Mouse (Mus musculus) limb, embryonic 14.5 days (tissue): Measurements from ENCODE around the gene Gabbr1. TPM values are rescaled to one million over a fixed set of nuclear protein-coding genes. Genes with fewer than 3 reads are reported as not detected.

Source experiments
- ATAC-seq: fragments of 200-750 bp; cut with Nextera tagmentation; 2 replicates; pipeline ENCODE4 v1.8.0; 2017; ENCODE audit warnings: low read depth, moderate number of reproducible peaks, moderate TSS enrichment; ENCODE audit not compliant: low FRiP score
- DNase-seq: peaks from one replicate; pipeline ENCODE4 v3.0.0-alpha.2; 2015; ENCODE audit warnings: low spot score
- H3K27ac ChIP-seq: fragments of 300-500 bp; sonication (generic); replicated peaks from 2 replicates; pipeline ENCODE4 v1.5.1; 2014; ENCODE audit warnings: low read depth, mild to moderate bottlenecking, low read length, moderate library complexity, mixed read lengths
- H3K27me3 ChIP-seq: fragments of 300-500 bp; sonication (generic); 2 replicates; pipeline ENCODE4 v1.6.1; 2014; ENCODE audit warnings: low read length, mixed read lengths; ENCODE audit not compliant: control insufficient read depth, insufficient read depth
- H3K36me3 ChIP-seq: fragments of 300-500 bp; sonication (generic); 2 replicates; pipeline ENCODE4 v1.6.1; 2014; ENCODE audit warnings: mild to moderate bottlenecking, low read length, moderate library complexity, mixed read lengths; ENCODE audit not compliant: control insufficient read depth, insufficient read depth
- H3K4me1 ChIP-seq: fragments of 300-500 bp; sonication (generic); 2 replicates; pipeline ENCODE4 v1.6.1; 2014; ENCODE audit warnings: antibody characterized with exemption, low read length, mixed read lengths; ENCODE audit not compliant: control insufficient read depth, insufficient read depth
- H3K4me2 ChIP-seq: fragments of 300-500 bp; sonication (generic); replicated peaks from 2 replicates; pipeline ENCODE4 v1.6.1; 2014; ENCODE audit warnings: low read depth, mild to moderate bottlenecking, low read length, moderate library complexity; ENCODE audit not compliant: severe bottlenecking
- H3K4me3 ChIP-seq: fragments of 300-500 bp; sonication (generic); replicated peaks from 2 replicates; pipeline ENCODE4 v1.5.1; 2014; ENCODE audit warnings: low read length
- H3K9ac ChIP-seq: fragments of 300-500 bp; sonication (generic); 2 replicates; pipeline ENCODE4 v1.6.1; 2014; ENCODE audit warnings: mild to moderate bottlenecking, low read depth, low read length, moderate library complexity; ENCODE audit not compliant: severe bottlenecking
- H3K9me3 ChIP-seq: fragments of 300-500 bp; sonication (generic); 2 replicates; pipeline ENCODE4 v1.6.1; 2016; ENCODE audit warnings: low read length; ENCODE audit not compliant: control insufficient read depth
- POLR2A ChIP-seq: fragments of 200-500 bp; IDR thresholded peaks from 2 replicates; pipeline ENCODE4 v1.8.0; 2012; ENCODE audit warnings: inconsistent platforms, mild to moderate bottlenecking, moderate library complexity, borderline replicate concordance; ENCODE audit not compliant: insufficient read depth, insufficient read length; ENCODE audit errors: extremely low read depth
- WGBS: fragments of 180-500 bp; shearing (Covaris S2); extraction: QIAGEN DNeasy Blood & Tissue Kit; methylation state at CpG from one replicate; pipeline ENCODE4 v1.1.7; 2014; 5-methylcytosine and 5-hydroxymethylcytosine counted together
- polyA plus RNA-seq, 2 experiments: library from polyadenylated mRNA; depleted of rRNA in 1 of 2; stranded (reverse) in 1 of 2; unstranded in 1 of 2; fragments of >200 nt; fragmentation: Nextera tagmentation in 1 of 2; extraction: Ambion mirVana in 1 of 2; gene quantifications; 2 replicates each; pipeline versions ENCODE4 v1.2.1 to v1.2.3; 2012 to 2014

The Gabbr1 gene
- 111 and 139 TPM in 2 replicates for polyA plus RNA-seq (2012; rRNA removed)
- polyA plus RNA-seq (2014; fragmentation: Nextera tagmentation; extraction: Ambion mirVana): 8.4 and 11.1 TPM in 2 replicates

DNA sequence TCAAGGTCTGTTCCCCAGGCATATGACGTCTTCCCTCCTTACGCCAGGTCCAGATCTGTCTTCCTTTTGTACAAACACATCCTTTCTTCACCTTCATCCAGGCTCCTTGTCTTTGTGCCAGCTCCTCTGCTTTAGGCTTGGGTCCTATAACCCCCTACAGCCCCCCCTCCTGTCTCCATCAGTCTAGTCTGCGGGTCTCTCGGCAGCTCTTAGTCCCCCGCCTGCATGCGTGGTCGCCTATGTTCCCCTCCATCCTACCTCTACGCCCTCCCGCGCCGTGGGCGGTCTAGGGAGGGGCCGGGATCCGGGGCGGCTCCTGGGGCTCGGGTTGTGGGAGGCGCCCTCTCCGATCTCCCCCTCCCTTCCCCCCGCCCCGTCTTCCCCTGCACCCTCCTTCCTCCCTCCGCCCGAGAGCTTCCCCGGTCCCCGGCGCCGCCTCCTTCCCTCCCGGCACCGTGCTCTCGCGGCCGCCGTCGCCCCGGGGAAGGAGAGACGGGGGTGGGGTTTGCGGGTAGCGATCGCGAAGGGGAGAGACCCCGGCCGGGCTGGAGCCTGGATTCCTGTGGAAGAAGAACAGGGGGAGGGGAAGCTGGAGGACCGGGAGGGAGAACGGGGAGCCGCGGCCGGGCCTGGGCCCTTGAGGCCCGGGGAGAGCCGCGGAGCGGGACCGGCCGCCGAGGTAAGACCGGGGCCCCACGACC, at the start of gene Gabbr1:
TSS of gene Gabbr1 (plus strand) at position 356 of the 701 bp plus-strand sequence.
- WGBS: 1% methylated on average over 24 of the region's 55 CpGs
- H3K9me3 ChIP-seq: no peaks in the 10 kb centered on the region
- H3K36me3 ChIP-seq: 0 out of 2 replicates have a peak, but pooled peaks cover 4% of the 10 kb centered on the region
- no peaks in the 10 kb centered on the region for H3K27me3 ChIP-seq
- peak; percentile 56; the same call in 1 of the 2 replicates for TF ChIP-seq POLR2A
- peak; percentile 92 for DNase-seq
- H3K4me3 ChIP-seq: peak within 1 kb of the TSS; percentile 86
- ATAC-seq: peak; percentile 87
- H3K9ac ChIP-seq: peak within 1 kb of the TSS; percentile 94
- H3K27ac ChIP-seq: peak within 1 kb of the TSS; percentile 77
- H3K4me1 ChIP-seq: peaks cover 22% of the 10 kb centered on the region
- H3K4me2 ChIP-seq: peak within 1 kb of the TSS; percentile 87

DNA sequence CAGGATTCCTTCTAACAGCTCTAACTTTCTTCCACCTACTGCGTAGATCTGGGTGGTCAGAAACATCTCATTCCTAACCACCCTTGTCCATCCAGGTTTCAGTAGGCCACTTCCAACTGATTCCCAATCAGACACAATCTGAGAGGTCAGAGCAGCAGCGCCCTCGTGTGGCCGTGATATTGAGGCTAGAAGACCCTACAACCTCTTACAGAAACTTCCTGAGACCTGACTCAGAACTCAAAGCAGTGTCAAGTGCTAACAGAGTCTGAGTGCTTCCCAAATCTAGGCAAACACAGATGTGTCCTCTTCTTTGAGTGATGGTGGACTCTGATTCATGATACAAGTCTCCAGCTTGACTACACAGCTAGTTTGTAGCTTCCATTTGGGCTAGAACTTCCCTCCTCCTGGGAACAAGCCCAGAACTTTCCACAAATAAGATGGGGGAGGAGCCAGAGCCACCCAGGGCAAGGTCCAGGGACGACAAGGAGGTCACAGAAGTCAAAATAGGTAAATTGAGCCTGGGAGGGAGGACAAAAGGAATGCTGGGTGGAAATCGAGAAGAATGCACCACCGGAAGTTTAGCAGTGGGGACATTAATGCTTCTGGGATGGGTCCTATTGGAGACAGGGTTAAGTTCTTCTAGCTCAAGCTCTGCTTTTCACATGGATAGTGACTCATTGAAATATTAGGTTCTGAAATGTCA, 48.6 kb upstream of the Gabbr1 start:
- H3K9me3 ChIP-seq: no peaks in the 10 kb centered on the region
- ATAC-seq: peak; percentile 37; the same call in 1 of the 2 replicates

GRCm38 (mm10) chr17:36998477-36998876, 47.3 kb upstream of the Gabbr1 start:
- Histone ChIP-seq H3K27ac (no peak overlapping the region), H3K9ac (no peak overlapping the region), H3K4me3 (no peak overlapping the region), H3K4me1 (peaks cover 5% of the 10 kb centered on the region), H3K27me3 (no peaks in the 10 kb centered on the region), H3K9me3 (no peaks in the 10 kb centered on the region), H3K36me3 (no peaks in the 10 kb centered on the region), H3K4me2 (no peak overlapping the region)
- ATAC-seq: no peak
- no peak for DNase-seq
- no peak for TF ChIP-seq POLR2A
- 40% methylated on average over 2 of the region's 2 CpGs for WGBS

More for the DNA sequence above, 48.6 kb upstream of the Gabbr1 start:
- 26% methylated on average over 7 of the region's 7 CpGs for WGBS
- DNase-seq: peak; percentile 90
- H3K9ac ChIP-seq: no peak overlapping the region
- no peaks in the 10 kb centered on the region for H3K27me3 ChIP-seq
- H3K4me1 ChIP-seq: no peaks in the 10 kb centered on the region
- no peak for TF ChIP-seq POLR2A
- H3K4me3 ChIP-seq: no peak overlapping the region
- no peak overlapping the region for H3K27ac ChIP-seq
- H3K36me3 ChIP-seq: no peaks in the 10 kb centered on the region
- no peak overlapping the region for H3K4me2 ChIP-seq

- Histone ChIP-seq H3K4me3 (peak within 1 kb of the TSS; percentile 79), H3K27ac (no peak within 1 kb of the TSS), H3K4me1 (peaks cover 9% of the 10 kb centered on the region), H3K27me3 (no peaks in the 10 kb centered on the region), H3K36me3 (peaks cover 9% of the 10 kb centered on the region), H3K9me3 (no peaks in the 10 kb centered on the region), H3K4me2 (peak within 1 kb of the TSS; percentile 72), H3K9ac (no peak within 1 kb of the TSS)
- DNase-seq: no peak
- no peak for TF ChIP-seq POLR2A
- ATAC-seq: no peak
- WGBS: 92% methylated on average over 7 of the region's 7 CpGs
Measured at GRCm38 (mm10) chr17:37000863-37001262, 44.9 kb upstream of the Gabbr1 start, which contains the start of gene Zfp57. Gene Zfp57, plus strand, starts transcription at chr17:37001163.
